Mouse (Mus musculus) T-helper 17 cell (primary cell): Measurements from ENCODE around the gene Rnft2.

Source experiments
- in situ Hi-C, 2 experiments: fragments of 300-600 bp; cut with MboI, MseI; formaldehyde crosslinking; loops; 1 replicate in 1 of 2; 2 replicates in 1 of 2; pipeline ENCODE4 v1.15.1; 2025; ENCODE audit warnings: high pct_unique_total_duplicates in 2 of 2

The Rnft2 gene

DNA sequence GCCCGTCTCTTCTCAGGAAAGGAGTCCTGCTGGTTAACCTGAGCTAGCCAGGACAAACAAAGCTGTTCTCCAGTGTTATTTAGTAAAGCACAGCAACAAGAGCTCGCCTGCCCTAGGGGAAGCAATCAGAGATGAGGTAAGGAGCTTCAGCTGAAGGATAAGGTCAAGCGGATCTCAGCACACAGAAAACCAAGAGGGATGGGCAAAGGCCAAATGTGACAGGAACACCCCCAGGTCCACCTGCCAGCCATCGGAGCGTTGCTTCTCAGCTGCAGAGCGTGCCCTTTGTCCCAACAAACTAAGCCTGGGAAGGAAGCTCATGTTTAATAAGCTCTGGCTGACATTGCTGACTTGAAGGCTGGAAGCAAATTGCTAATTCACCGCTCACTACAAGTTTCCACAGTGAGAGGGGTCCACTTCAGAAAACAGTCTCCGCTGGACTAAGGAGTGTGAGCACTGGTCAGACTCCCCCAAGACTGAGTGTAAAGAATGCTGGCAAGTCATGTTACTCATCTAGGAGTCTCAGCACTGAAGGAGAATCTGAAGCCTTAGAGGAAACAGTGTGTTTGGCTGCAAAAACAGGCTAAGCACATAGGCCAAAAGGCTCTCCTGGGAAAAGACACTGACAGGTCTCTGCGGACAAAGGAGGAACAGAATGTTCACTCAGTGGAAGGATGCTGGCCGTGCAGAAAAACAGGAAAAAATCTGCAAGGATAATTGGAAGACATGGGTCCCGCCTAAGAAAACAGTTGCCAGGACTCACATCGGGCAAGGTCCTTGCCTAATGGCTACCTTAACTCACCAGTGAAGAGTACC lies 101.5 kb downstream of the Rnft2 start:
- in situ Hi-C loops = no loop called here

DNA sequence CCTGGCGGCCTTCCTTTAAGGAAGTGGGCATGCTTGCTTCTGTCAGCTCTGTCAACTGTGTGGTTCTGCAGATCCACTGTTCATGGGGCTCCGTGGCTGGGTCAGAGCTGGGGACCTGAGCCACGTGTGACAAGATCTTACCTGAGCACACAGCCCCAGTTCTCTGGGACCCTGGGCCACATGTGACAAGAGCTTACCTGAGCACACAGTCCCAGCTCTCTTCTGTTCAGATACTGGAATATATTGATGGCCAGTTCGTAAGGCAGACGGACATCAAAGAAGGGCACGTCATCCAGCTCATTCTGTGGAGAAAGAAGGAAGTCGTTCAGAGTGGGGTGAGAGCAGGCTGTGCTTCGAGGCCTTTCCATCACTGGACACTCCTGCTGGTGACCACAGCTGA lies 102.4 kb downstream of the Rnft2 start:
- in situ Hi-C loops = no loop called here
